Mouse (Mus musculus): ENCODE results near the gene Ski.

GRCm38 (mm10) chr4:155178274-155178673, 44.1 kb downstream of the Ski start:
- TF ChIP-seq EP300 (IDR thresholded peaks at IDR 0.05; ENCODE audit: low read depth) (no peak), CTCF (IDR thresholded peaks at IDR 0.05; ENCODE audit: low read depth) (no peak)
